Mouse (Mus musculus): ENCODE data around the gene Aox3. TPM values are rescaled to one million over a fixed set of nuclear protein-coding genes. Genes with fewer than 3 reads are reported as not detected.

Aox3 gene
- polyA plus RNA-seq, 1 experiment = 0.43 TPM

DNA sequence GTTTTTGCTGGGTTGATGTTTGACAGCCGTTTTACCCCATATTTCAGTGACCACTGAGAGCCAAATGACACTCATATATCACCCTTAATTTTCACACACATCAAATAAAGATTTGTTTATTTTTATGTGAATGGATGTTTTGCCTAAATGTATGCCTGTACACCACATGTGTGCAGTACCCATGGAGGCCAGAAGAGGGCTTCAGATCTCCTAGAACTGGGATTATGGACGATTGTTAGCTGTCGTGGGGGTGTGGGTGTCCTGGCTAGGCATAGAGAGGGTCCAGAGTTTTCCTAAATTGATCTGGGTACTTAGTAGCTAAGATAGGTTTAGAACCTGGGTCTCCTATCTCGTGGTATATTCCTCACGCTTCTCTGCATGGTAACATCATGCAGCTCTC lies 27.7 kb downstream of the Aox3 start:
- TF ChIP-seq POLR2A (IDR thresholded peaks at IDR 0.05; ENCODE audit: control insufficient read depth, extremely low read depth, insufficient read depth, low read length, poor library complexity) (no peak), CTCF (IDR thresholded peaks at IDR 0.05; ENCODE audit: borderline replicate concordance, control insufficient read depth, extremely low read depth, insufficient read depth, low read length, poor library complexity) (no peak)
- no peak for DNase-seq
- WGBS = 93% methylated on average over 5 of the region's 5 CpGs
- Histone ChIP-seq H3K4me3 (ENCODE audit: control insufficient read depth, insufficient read depth, low read length) (no peak overlapping the region), H3K4me1 (replicated peaks; ENCODE audit: control insufficient read depth, insufficient read depth, low read length) (no peaks in the 10 kb centered on the region), H3K27ac (ENCODE audit: control insufficient read depth, insufficient read depth, low read length) (no peak overlapping the region), H3K36me3 (ENCODE audit: control insufficient read depth, insufficient read depth, low read length) (no peaks in the 10 kb centered on the region), H3K27me3 (ENCODE audit: control insufficient read depth, insufficient read depth, low read length) (no peaks in the 10 kb centered on the region)

DNA sequence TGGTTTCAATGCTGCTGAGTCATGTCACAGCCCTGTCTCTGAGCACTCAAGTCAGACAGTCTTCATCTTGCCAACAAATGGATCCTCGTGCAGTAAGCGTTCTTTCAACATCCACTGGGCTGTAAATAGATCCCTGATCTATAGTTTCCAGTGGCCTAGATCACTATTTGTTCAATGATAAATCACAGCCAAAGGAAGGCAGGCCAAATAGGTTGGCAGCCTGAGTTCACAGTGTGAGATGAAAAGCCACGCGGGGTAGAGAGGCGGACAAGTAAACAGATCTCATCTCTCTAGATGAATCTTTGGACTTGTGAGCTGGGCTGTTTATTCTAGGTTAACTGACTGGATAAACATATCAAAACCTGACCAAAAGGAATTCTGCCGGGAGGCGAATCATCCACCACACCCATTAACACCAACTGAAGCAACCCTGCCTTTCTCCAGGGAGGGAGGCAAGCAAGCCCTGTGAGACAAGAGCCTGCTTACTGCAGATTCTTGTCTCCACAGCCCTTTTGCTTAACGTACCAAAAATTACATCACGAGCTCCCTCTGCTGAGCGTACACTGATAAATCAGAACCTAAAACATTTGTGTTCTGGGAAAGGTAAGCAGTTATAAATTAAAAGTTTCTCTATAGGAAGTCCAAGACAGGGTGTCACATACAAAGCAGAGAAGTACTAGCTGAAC lies 31.6 kb downstream of the Aox3 start:
- WGBS = 69% methylated on average over 10 of the region's 10 CpGs
- Histone ChIP-seq H3K27me3 (ENCODE audit: control insufficient read depth, insufficient read depth, low read length) (no peaks in the 10 kb centered on the region), H3K4me3 (ENCODE audit: control insufficient read depth, insufficient read depth, low read length) (no peak overlapping the region), H3K36me3 (ENCODE audit: control insufficient read depth, insufficient read depth, low read length) (no peaks in the 10 kb centered on the region), H3K4me1 (replicated peaks; ENCODE audit: control insufficient read depth, insufficient read depth, low read length) (no peaks in the 10 kb centered on the region), H3K27ac (ENCODE audit: control insufficient read depth, insufficient read depth, low read length) (no peak overlapping the region)
- no peak for TF ChIP-seq CTCF (IDR thresholded peaks at IDR 0.05; ENCODE audit: borderline replicate concordance, control insufficient read depth, extremely low read depth, insufficient read depth, low read length, poor library complexity)
- no peak for TF ChIP-seq POLR2A (IDR thresholded peaks at IDR 0.05; ENCODE audit: control insufficient read depth, extremely low read depth, insufficient read depth, low read length, poor library complexity)
- no peak for DNase-seq

DNA sequence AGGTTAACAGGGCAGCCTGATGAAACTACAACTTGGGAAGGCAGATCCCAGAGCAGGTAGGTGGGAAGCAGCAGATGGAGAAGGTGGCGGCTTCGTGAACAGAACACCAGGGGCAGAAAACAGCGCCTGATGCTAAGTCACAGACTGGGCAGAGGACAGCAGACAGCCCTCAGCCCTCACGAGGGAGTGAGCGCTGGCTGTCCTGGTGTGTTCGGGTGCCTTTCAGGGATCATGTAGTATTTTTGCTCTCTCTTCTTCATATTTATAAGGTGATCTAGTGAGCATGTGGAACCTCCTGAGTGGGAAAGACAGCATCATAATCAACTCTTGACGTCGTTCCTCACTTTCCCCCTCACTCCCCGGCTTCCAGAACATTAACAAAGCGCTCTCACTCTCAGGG lies 33.1 kb downstream of the Aox3 start:
- Histone ChIP-seq H3K4me1 (replicated peaks; ENCODE audit: control insufficient read depth, insufficient read depth, low read length) (no peaks in the 10 kb centered on the region), H3K36me3 (ENCODE audit: control insufficient read depth, insufficient read depth, low read length) (no peaks in the 10 kb centered on the region), H3K4me3 (ENCODE audit: control insufficient read depth, insufficient read depth, low read length) (no peak overlapping the region), H3K27ac (ENCODE audit: control insufficient read depth, insufficient read depth, low read length) (no peak overlapping the region), H3K27me3 (ENCODE audit: control insufficient read depth, insufficient read depth, low read length) (no peaks in the 10 kb centered on the region)
- 95% methylated on average over 10 of the region's 10 CpGs for WGBS
- TF ChIP-seq POLR2A (IDR thresholded peaks at IDR 0.05; ENCODE audit: control insufficient read depth, extremely low read depth, insufficient read depth, low read length, poor library complexity) = no peak
- no peak for TF ChIP-seq CTCF (IDR thresholded peaks at IDR 0.05; ENCODE audit: borderline replicate concordance, control insufficient read depth, extremely low read depth, insufficient read depth, low read length, poor library complexity)
- DNase-seq = no peak

DNA sequence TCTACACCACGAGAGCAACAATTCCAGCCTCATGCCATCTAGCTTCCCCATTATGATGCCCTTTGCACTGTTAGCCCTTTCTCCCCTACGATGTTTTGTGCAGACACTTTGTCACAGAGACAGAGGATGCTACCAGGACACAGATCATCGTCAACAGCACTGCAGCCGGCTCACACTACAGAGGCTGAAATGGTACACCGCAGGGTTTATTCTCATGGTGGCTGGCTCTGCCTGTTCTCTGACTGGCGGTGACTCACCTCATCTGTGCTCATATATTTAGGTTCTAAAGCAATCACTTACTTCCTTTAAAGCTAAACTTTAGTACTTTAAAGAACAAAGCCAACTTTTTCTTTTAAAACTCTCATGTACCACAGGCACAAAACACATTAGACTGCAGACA lies 34.8 kb downstream of the Aox3 start:
- no peak overlapping the region for H3K27ac ChIP-seq (ENCODE audit: control insufficient read depth, insufficient read depth, low read length)
- 65% methylated on average over 6 of the region's 6 CpGs for WGBS
- no peaks in the 10 kb centered on the region for H3K4me1 ChIP-seq (replicated peaks; ENCODE audit: control insufficient read depth, insufficient read depth, low read length)

DNA sequence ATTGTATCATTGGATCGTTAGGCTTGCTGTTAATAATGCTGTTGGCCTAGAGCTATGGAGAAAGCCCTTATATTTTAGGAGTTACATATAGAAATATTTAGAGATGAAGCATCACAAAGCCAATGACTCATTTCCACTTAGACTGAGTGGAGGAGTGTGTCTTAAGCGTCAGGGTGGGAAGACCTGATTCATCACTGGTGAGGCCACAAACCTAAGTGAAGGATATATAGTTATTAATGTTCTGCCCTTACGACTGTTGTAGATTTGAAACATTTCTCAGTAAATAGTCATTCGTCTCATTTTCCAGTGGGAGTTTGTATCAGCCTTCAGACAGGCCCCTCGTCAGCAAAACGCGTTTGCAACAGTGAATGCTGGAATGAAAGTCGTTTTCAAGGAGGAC lies 39.3 kb downstream of the Aox3 start:
- WGBS = 86% methylated on average over 8 of the region's 8 CpGs

More for the DNA sequence above, 34.8 kb downstream of the Aox3 start:
- TF ChIP-seq CTCF (IDR thresholded peaks at IDR 0.05; ENCODE audit: borderline replicate concordance, control insufficient read depth, extremely low read depth, insufficient read depth, low read length, poor library complexity) = no peak
- no peak for TF ChIP-seq POLR2A (IDR thresholded peaks at IDR 0.05; ENCODE audit: control insufficient read depth, extremely low read depth, insufficient read depth, low read length, poor library complexity)
- Histone ChIP-seq H3K4me3 (ENCODE audit: control insufficient read depth, insufficient read depth, low read length) (no peak overlapping the region), H3K27me3 (ENCODE audit: control insufficient read depth, insufficient read depth, low read length) (no peaks in the 10 kb centered on the region), H3K36me3 (ENCODE audit: control insufficient read depth, insufficient read depth, low read length) (no peaks in the 10 kb centered on the region)
- no peak for DNase-seq

DNA sequence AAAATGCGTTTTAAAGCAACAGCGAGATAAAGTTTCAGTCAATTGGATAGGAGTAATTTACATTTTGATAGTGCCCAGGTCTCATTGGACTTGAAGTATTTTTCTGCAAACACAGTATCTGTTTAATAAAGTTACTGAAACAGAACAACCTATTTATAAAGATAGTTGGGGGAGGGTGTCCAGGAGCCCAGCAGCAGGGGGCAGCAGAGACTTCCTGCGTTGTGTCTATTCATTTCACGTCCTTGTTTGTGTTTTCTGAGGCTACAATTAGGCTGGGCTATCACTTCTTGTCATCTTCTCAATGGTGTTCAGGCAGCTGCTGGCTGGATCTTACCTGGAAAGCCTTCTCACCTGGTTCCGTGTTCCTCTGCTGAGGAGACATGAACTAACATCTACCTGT lies 43.8 kb downstream of the Aox3 start:
- no peaks in the 10 kb centered on the region for H3K27me3 ChIP-seq (ENCODE audit: control insufficient read depth, insufficient read depth, low read length)
- TF ChIP-seq POLR2A (IDR thresholded peaks at IDR 0.05; ENCODE audit: control insufficient read depth, extremely low read depth, insufficient read depth, low read length, poor library complexity) (no peak), CTCF (IDR thresholded peaks at IDR 0.05; ENCODE audit: borderline replicate concordance, control insufficient read depth, extremely low read depth, insufficient read depth, low read length, poor library complexity) (no peak)
- 56% methylated on average over 5 of the region's 5 CpGs for WGBS
- no peaks in the 10 kb centered on the region for H3K36me3 ChIP-seq (ENCODE audit: control insufficient read depth, insufficient read depth, low read length)
- DNase-seq = peak; percentile 54
- H3K4me3 ChIP-seq (ENCODE audit: control insufficient read depth, insufficient read depth, low read length) = no peak overlapping the region
- H3K4me1 ChIP-seq (replicated peaks; ENCODE audit: control insufficient read depth, insufficient read depth, low read length) = no peaks in the 10 kb centered on the region
- H3K27ac ChIP-seq (ENCODE audit: control insufficient read depth, insufficient read depth, low read length) = no peak overlapping the region

More for the DNA sequence above, 39.3 kb downstream of the Aox3 start:
- Histone ChIP-seq H3K27me3 (ENCODE audit: control insufficient read depth, insufficient read depth, low read length) (no peaks in the 10 kb centered on the region), H3K36me3 (ENCODE audit: control insufficient read depth, insufficient read depth, low read length) (no peaks in the 10 kb centered on the region), H3K4me3 (ENCODE audit: control insufficient read depth, insufficient read depth, low read length) (no peak overlapping the region), H3K27ac (ENCODE audit: control insufficient read depth, insufficient read depth, low read length) (no peak overlapping the region), H3K4me1 (replicated peaks; ENCODE audit: control insufficient read depth, insufficient read depth, low read length) (no peaks in the 10 kb centered on the region)
- TF ChIP-seq CTCF (IDR thresholded peaks at IDR 0.05; ENCODE audit: borderline replicate concordance, control insufficient read depth, extremely low read depth, insufficient read depth, low read length, poor library complexity) (no peak), POLR2A (IDR thresholded peaks at IDR 0.05; ENCODE audit: control insufficient read depth, extremely low read depth, insufficient read depth, low read length, poor library complexity) (no peak)
- DNase-seq = no peak

DNA sequence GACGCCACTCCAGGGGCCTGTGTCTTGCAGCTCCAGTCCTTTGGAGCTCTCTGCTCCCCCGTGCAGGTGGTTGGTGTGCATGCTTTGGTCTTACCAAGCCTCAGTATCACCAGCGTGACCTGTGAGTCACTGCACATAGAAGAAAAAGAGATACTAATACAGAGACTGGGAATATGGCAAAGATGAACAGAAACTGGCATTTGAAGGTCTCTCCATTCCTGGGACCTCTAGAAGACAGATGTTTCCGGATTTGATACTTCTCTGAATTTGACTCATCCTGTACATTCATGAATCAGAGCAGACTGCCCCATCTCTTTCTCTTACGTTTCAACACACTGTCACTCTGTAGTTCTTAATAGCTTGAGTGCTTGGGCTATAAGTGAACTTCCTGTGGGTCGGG lies 57.0 kb downstream of the Aox3 start:
- H3K4me3 ChIP-seq (ENCODE audit: control insufficient read depth, insufficient read depth, low read length) = no peak overlapping the region
- H3K4me1 ChIP-seq (replicated peaks; ENCODE audit: control insufficient read depth, insufficient read depth, low read length) = no peaks in the 10 kb centered on the region
- no peaks in the 10 kb centered on the region for H3K27me3 ChIP-seq (ENCODE audit: control insufficient read depth, insufficient read depth, low read length)
- TF ChIP-seq POLR2A (IDR thresholded peaks at IDR 0.05; ENCODE audit: control insufficient read depth, extremely low read depth, insufficient read depth, low read length, poor library complexity) (no peak), CTCF (IDR thresholded peaks at IDR 0.05; ENCODE audit: borderline replicate concordance, control insufficient read depth, extremely low read depth, insufficient read depth, low read length, poor library complexity) (no peak)
- no peak for DNase-seq
- H3K27ac ChIP-seq (ENCODE audit: control insufficient read depth, insufficient read depth, low read length) = no peak overlapping the region
- WGBS = 70% methylated on average over 6 of the region's 6 CpGs
- H3K36me3 ChIP-seq (ENCODE audit: control insufficient read depth, insufficient read depth, low read length) = no peaks in the 10 kb centered on the region

Measured in thymus, adult 2 months (tissue).